In genomic region chr17:21067036-21067435, GRCm38 (mm10) we compare ENCODE assay signal across 32 mouse cellular contexts.
"Had no signal": no experiment of that assay in that cellular context is flagged by ENCODE, and none has a peak within 500 bp of the region (broad histone marks: within the 10 kb centered on the region; RNA-seq: fewer than 3 reads in every experiment).

No protein-coding gene starts in this region.

- H3K4me3 ChIP-seq: limb, embryonic 10.5 days; limb, embryonic 12.5 days; limb, embryonic 13.5 days; limb, embryonic 15.5 days; liver, embryonic 12.5 days; liver, embryonic 13.5 days; liver, embryonic 15.5 days; lung, embryonic 15.5 days; megakaryocyte, embryonic 14.5 days; midbrain, embryonic 10.5 days; midbrain, embryonic 12.5 days; midbrain, embryonic 13.5 days; midbrain, embryonic 15.5 days; myocyte; neural tube, embryonic 12.5 days; neural tube, embryonic 13.5 days had no signal

- ATAC-seq: liver, embryonic 12.5 days; liver, postnatal 0 days; lung, postnatal 0 days; midbrain, embryonic 13.5 days; midbrain, embryonic 15.5 days; midbrain, embryonic 16.5 days had no signal

- H3K4me1 ChIP-seq: limb, embryonic 10.5 days; limb, embryonic 12.5 days; limb, embryonic 13.5 days; limb, embryonic 15.5 days; liver, embryonic 12.5 days; liver, embryonic 13.5 days; liver, embryonic 15.5 days; lung, embryonic 15.5 days; megakaryocyte, embryonic 14.5 days; midbrain, embryonic 10.5 days; midbrain, embryonic 12.5 days; midbrain, embryonic 13.5 days; midbrain, embryonic 15.5 days; neural tube, embryonic 12.5 days; neural tube, embryonic 13.5 days had no signal

- H3K9ac ChIP-seq: limb, embryonic 12.5 days; limb, embryonic 13.5 days; limb, embryonic 15.5 days; liver, embryonic 12.5 days; liver, embryonic 13.5 days; liver, embryonic 14.5 days; liver, embryonic 15.5 days; liver, postnatal 0 days; lung, embryonic 14.5 days; lung, embryonic 15.5 days; midbrain, embryonic 12.5 days; midbrain, embryonic 13.5 days; midbrain, embryonic 15.5 days; neural tube, embryonic 12.5 days; neural tube, embryonic 13.5 days had no signal

- H3K4me2 ChIP-seq: limb, embryonic 12.5 days; limb, embryonic 13.5 days; limb, embryonic 15.5 days; liver, embryonic 11.5 days; liver, embryonic 12.5 days; liver, embryonic 13.5 days; liver, embryonic 15.5 days; lung, embryonic 14.5 days; lung, embryonic 15.5 days; midbrain, embryonic 11.5 days; midbrain, embryonic 12.5 days; midbrain, embryonic 13.5 days; midbrain, embryonic 15.5 days; neural tube, embryonic 12.5 days; neural tube, embryonic 13.5 days had no signal

- H3K36me3 ChIP-seq: limb, embryonic 10.5 days; limb, embryonic 12.5 days; limb, embryonic 13.5 days; limb, embryonic 15.5 days; liver, embryonic 12.5 days; liver, embryonic 13.5 days; liver, embryonic 15.5 days; lung, embryonic 15.5 days; midbrain, embryonic 10.5 days; midbrain, embryonic 12.5 days; midbrain, embryonic 13.5 days; midbrain, embryonic 15.5 days; neural tube, embryonic 12.5 days; neural tube, embryonic 13.5 days had no signal

- H3K9me3 ChIP-seq: limb, embryonic 10.5 days; limb, embryonic 12.5 days; limb, embryonic 13.5 days; limb, embryonic 15.5 days; liver, embryonic 12.5 days; liver, embryonic 13.5 days; liver, embryonic 15.5 days; lung, embryonic 15.5 days; midbrain, embryonic 12.5 days; midbrain, embryonic 15.5 days; neural tube, embryonic 13.5 days had no signal

- H3K27ac ChIP-seq: limb, embryonic 10.5 days; limb, embryonic 12.5 days; limb, embryonic 13.5 days; limb, embryonic 15.5 days; liver, embryonic 12.5 days; liver, embryonic 13.5 days; liver, embryonic 14.5 days; liver, embryonic 15.5 days; lung, embryonic 15.5 days; macrophage; midbrain, embryonic 10.5 days; midbrain, embryonic 12.5 days; midbrain, embryonic 13.5 days; midbrain, embryonic 15.5 days; neural tube, embryonic 12.5 days; neural tube, embryonic 13.5 days had no signal

- DNase-seq: left cerebral cortex, postnatal 4 days; liver; liver, embryonic 13.5 days; liver, postnatal 0 days; lung, adult 2 months; lung, embryonic 14.5 days; lung, postnatal 10 days; lung, postnatal 14 days; lung, postnatal 36 days; lung, postnatal 4 days; midbrain, embryonic 14.5 days had no signal

- H3K27me3 ChIP-seq: limb, embryonic 12.5 days; limb, embryonic 13.5 days; limb, embryonic 15.5 days; liver, embryonic 12.5 days; liver, embryonic 13.5 days; liver, embryonic 15.5 days; lung, embryonic 15.5 days; megakaryocyte, embryonic 14.5 days; midbrain, embryonic 12.5 days; midbrain, embryonic 13.5 days; midbrain, embryonic 15.5 days; neural tube, embryonic 12.5 days; neural tube, embryonic 13.5 days had no signal
